Mouse (Mus musculus): ENCODE results near the gene 6430548M08Rik.

Gene 6430548M08Rik

GRCm38 (mm10) chr8:120180445-120180970 lies 66.6 kb downstream of the 6430548M08Rik start:
- in situ Hi-C loops (cut with MboI; ENCODE audit: low sequenced_read_pairs), result no loop called here

- in situ Hi-C loops (cut with MboI; ENCODE audit: low sequenced_read_pairs), result no loop called here
Measured at GRCm38 (mm10) chr8:120181274-120181673, 67.3 kb downstream of the 6430548M08Rik start.

GRCm38 (mm10) chr8:120181861-120182414 lies 68.0 kb downstream of the 6430548M08Rik start:
- in situ Hi-C loops (cut with MboI; ENCODE audit: low sequenced_read_pairs), result no loop called here

GRCm38 (mm10) chr8:120184366-120184765 lies 70.4 kb downstream of the 6430548M08Rik start:
- in situ Hi-C loops (cut with MboI; ENCODE audit: low sequenced_read_pairs), result no loop called here

GRCm38 (mm10) chr8:120184850-120185792 lies 71.2 kb downstream of the 6430548M08Rik start:
- in situ Hi-C loops (cut with MboI; ENCODE audit: low sequenced_read_pairs), result no loop called here

- in situ Hi-C loops (cut with MboI; ENCODE audit: low sequenced_read_pairs), result no loop called here
Measured at GRCm38 (mm10) chr8:120186454-120186853, 72.5 kb downstream of the 6430548M08Rik start.

- in situ Hi-C loops (cut with MboI; ENCODE audit: low sequenced_read_pairs), result no loop called here
Measured at GRCm38 (mm10) chr8:120188510-120188909, 74.6 kb downstream of the 6430548M08Rik start.

GRCm38 (mm10) chr8:120189440-120189839 lies 75.5 kb downstream of the 6430548M08Rik start:
- in situ Hi-C loops (cut with MboI; ENCODE audit: low sequenced_read_pairs), result no loop called here

GRCm38 (mm10) chr8:120190107-120190809 lies 76.3 kb downstream of the 6430548M08Rik start:
- in situ Hi-C loops (cut with MboI; ENCODE audit: low sequenced_read_pairs), result no loop called here

- in situ Hi-C loops (cut with MboI; ENCODE audit: low sequenced_read_pairs), result no loop called here
Measured at GRCm38 (mm10) chr8:120190810-120191413, 77.0 kb downstream of the 6430548M08Rik start.

- in situ Hi-C loops (cut with MboI; ENCODE audit: low sequenced_read_pairs), result no loop called here
Measured at GRCm38 (mm10) chr8:120191633-120192032, 77.7 kb downstream of the 6430548M08Rik start.

- in situ Hi-C loops (cut with MboI; ENCODE audit: low sequenced_read_pairs), result no loop called here
Measured at GRCm38 (mm10) chr8:120192118-120192517, 78.2 kb downstream of the 6430548M08Rik start.

- in situ Hi-C loops (cut with MboI; ENCODE audit: low sequenced_read_pairs), result no loop called here
Measured at GRCm38 (mm10) chr8:120201351-120201750, 87.4 kb downstream of the 6430548M08Rik start.

GRCm38 (mm10) chr8:120202546-120202945 lies 88.6 kb downstream of the 6430548M08Rik start:
- in situ Hi-C loops (cut with MboI; ENCODE audit: low sequenced_read_pairs), result no loop called here

- in situ Hi-C loops (cut with MboI; ENCODE audit: low sequenced_read_pairs), result no loop called here
Measured at GRCm38 (mm10) chr8:120204736-120205360, 90.9 kb downstream of the 6430548M08Rik start.

- in situ Hi-C loops (cut with MboI; ENCODE audit: low sequenced_read_pairs), result no loop called here
Measured at GRCm38 (mm10) chr8:120205916-120206315, 92.0 kb downstream of the 6430548M08Rik start.

- in situ Hi-C loops (cut with MboI; ENCODE audit: low sequenced_read_pairs), result no loop called here
Measured at GRCm38 (mm10) chr8:120207364-120207763, 93.4 kb downstream of the 6430548M08Rik start.

- in situ Hi-C loops (cut with MboI; ENCODE audit: low sequenced_read_pairs), result no loop called here
Measured at GRCm38 (mm10) chr8:120208113-120208512, 94.2 kb downstream of the 6430548M08Rik start.

GRCm38 (mm10) chr8:120211345-120211744 lies 97.4 kb downstream of the 6430548M08Rik start:
- in situ Hi-C loops (cut with MboI; ENCODE audit: low sequenced_read_pairs), result no loop called here

GRCm38 (mm10) chr8:120212596-120212995 lies 98.6 kb downstream of the 6430548M08Rik start:
- in situ Hi-C loops (cut with MboI; ENCODE audit: low sequenced_read_pairs), result no loop called here

Data from CH12F3 (cell line).